Mouse (Mus musculus): Measurements from ENCODE around the gene Smtn. TPM values are rescaled to one million over a fixed set of nuclear protein-coding genes. Genes with fewer than 3 reads are reported as not detected.

Gene Smtn
- polyA plus RNA-seq, 1 experiment = 14.6 TPM

- Histone ChIP-seq H3K27me3 (ENCODE audit: control insufficient read depth, insufficient read depth, low read length) (peaks cover 6% of the 10 kb centered on the region), H3K4me3 (ENCODE audit: extremely low read depth, insufficient read depth, insufficient read length) (no peak overlapping the region), H3K36me3 (ENCODE audit: control insufficient read depth, insufficient read depth, low read length) (no peaks in the 10 kb centered on the region), H3K4me1 (ENCODE audit: control insufficient read depth, insufficient read depth, insufficient read length) (peaks cover 4% of the 10 kb centered on the region; the same call in 1 of the 2 replicates), H3K27ac (ENCODE audit: insufficient read depth, low read length) (no peak overlapping the region)
- DNase-seq (ENCODE audit: low read depth in 1 of 2, low spot score in 2 of 2) = no peak
- TF ChIP-seq CTCF (IDR thresholded peaks at IDR 0.05; ENCODE audit: extremely low read depth, insufficient read depth, insufficient read length, insufficient replicate concordance) (no peak), POLR2A (IDR thresholded peaks at IDR 0.05; ENCODE audit: low read depth, low read length) (no peak)
- WGBS = 91% methylated on average over 6 of the region's 6 CpGs
Measured at GRCm38 (mm10) chr11:3513291-3513690, 27.1 kb downstream of the Smtn start.

GRCm38 (mm10) chr11:3510321-3510720 is 30.1 kb downstream of the Smtn start:
- no peak overlapping the region for H3K4me3 ChIP-seq (ENCODE audit: extremely low read depth, insufficient read depth, insufficient read length)
- H3K4me1 ChIP-seq (ENCODE audit: control insufficient read depth, insufficient read depth, insufficient read length) = no peaks in the 10 kb centered on the region
- H3K27ac ChIP-seq (ENCODE audit: insufficient read depth, low read length) = no peak overlapping the region
- no peaks in the 10 kb centered on the region for H3K27me3 ChIP-seq (ENCODE audit: control insufficient read depth, insufficient read depth, low read length)
- H3K36me3 ChIP-seq (ENCODE audit: control insufficient read depth, insufficient read depth, low read length) = no peaks in the 10 kb centered on the region
- no peak for DNase-seq (ENCODE audit: low read depth in 1 of 2, low spot score in 2 of 2)
- TF ChIP-seq CTCF (IDR thresholded peaks at IDR 0.05; ENCODE audit: extremely low read depth, insufficient read depth, insufficient read length, insufficient replicate concordance) = no peak
- TF ChIP-seq POLR2A (IDR thresholded peaks at IDR 0.05; ENCODE audit: low read depth, low read length) = no peak
- 14% methylated on average over 2 of the region's 2 CpGs for WGBS

- H3K27me3 ChIP-seq (ENCODE audit: control insufficient read depth, insufficient read depth, low read length) = no peaks in the 10 kb centered on the region
- DNase-seq (ENCODE audit: low read depth in 1 of 2, low spot score in 2 of 2) = no peak
- no peaks in the 10 kb centered on the region for H3K4me1 ChIP-seq (ENCODE audit: control insufficient read depth, insufficient read depth, insufficient read length)
- 68% methylated on average over 8 of the region's 8 CpGs for whole genome bisulfite sequencing
- no peak overlapping the region for H3K4me3 ChIP-seq (ENCODE audit: extremely low read depth, insufficient read depth, insufficient read length)
- no peak overlapping the region for H3K27ac ChIP-seq (ENCODE audit: insufficient read depth, low read length)
- H3K36me3 ChIP-seq (ENCODE audit: control insufficient read depth, insufficient read depth, low read length) = no peaks in the 10 kb centered on the region
- TF ChIP-seq CTCF (IDR thresholded peaks at IDR 0.05; ENCODE audit: extremely low read depth, insufficient read depth, insufficient read length, insufficient replicate concordance) (no peak), POLR2A (IDR thresholded peaks at IDR 0.05; ENCODE audit: low read depth, low read length) (no peak)
Measured at GRCm38 (mm10) chr11:3509181-3510085, 31.0 kb downstream of the Smtn start.

GRCm38 (mm10) chr11:3508226-3508625 is 32.2 kb downstream of the Smtn start:
- Histone ChIP-seq H3K27ac (ENCODE audit: insufficient read depth, low read length) (no peak overlapping the region), H3K4me1 (ENCODE audit: control insufficient read depth, insufficient read depth, insufficient read length) (no peaks in the 10 kb centered on the region), H3K4me3 (ENCODE audit: extremely low read depth, insufficient read depth, insufficient read length) (no peak overlapping the region), H3K27me3 (ENCODE audit: control insufficient read depth, insufficient read depth, low read length) (no peaks in the 10 kb centered on the region), H3K36me3 (ENCODE audit: control insufficient read depth, insufficient read depth, low read length) (no peaks in the 10 kb centered on the region)
- no peak for DNase-seq (ENCODE audit: low read depth in 1 of 2, low spot score in 2 of 2)
- WGBS = 37% methylated on average over 7 of the region's 7 CpGs
- no peak for TF ChIP-seq CTCF (IDR thresholded peaks at IDR 0.05; ENCODE audit: extremely low read depth, insufficient read depth, insufficient read length, insufficient replicate concordance)
- TF ChIP-seq POLR2A (IDR thresholded peaks at IDR 0.05; ENCODE audit: low read depth, low read length) = no peak

- TF ChIP-seq POLR2A (IDR thresholded peaks at IDR 0.05; ENCODE audit: low read depth, low read length) (no peak), CTCF (IDR thresholded peaks at IDR 0.05; ENCODE audit: extremely low read depth, insufficient read depth, insufficient read length, insufficient replicate concordance) (no peak)
- DNase-seq (ENCODE audit: low read depth in 1 of 2, low spot score in 2 of 2) = no peak
- WGBS = 76% methylated on average over 11 of the region's 11 CpGs
- Histone ChIP-seq H3K4me3 (ENCODE audit: extremely low read depth, insufficient read depth, insufficient read length) (no peak overlapping the region), H3K27me3 (ENCODE audit: control insufficient read depth, insufficient read depth, low read length) (no peaks in the 10 kb centered on the region), H3K36me3 (ENCODE audit: control insufficient read depth, insufficient read depth, low read length) (no peaks in the 10 kb centered on the region), H3K27ac (ENCODE audit: insufficient read depth, low read length) (no peak overlapping the region), H3K4me1 (ENCODE audit: control insufficient read depth, insufficient read depth, insufficient read length) (no peaks in the 10 kb centered on the region)
Measured at GRCm38 (mm10) chr11:3503755-3504693, 36.4 kb downstream of the Smtn start.

- Histone ChIP-seq H3K4me1 (ENCODE audit: control insufficient read depth, insufficient read depth, insufficient read length) (no peaks in the 10 kb centered on the region), H3K27me3 (ENCODE audit: control insufficient read depth, insufficient read depth, low read length) (no peaks in the 10 kb centered on the region), H3K4me3 (ENCODE audit: extremely low read depth, insufficient read depth, insufficient read length) (no peak overlapping the region), H3K36me3 (ENCODE audit: control insufficient read depth, insufficient read depth, low read length) (no peaks in the 10 kb centered on the region), H3K27ac (ENCODE audit: insufficient read depth, low read length) (no peak overlapping the region)
- DNase-seq (ENCODE audit: low read depth in 1 of 2, low spot score in 2 of 2) = no peak
- no peak for TF ChIP-seq CTCF (IDR thresholded peaks at IDR 0.05; ENCODE audit: extremely low read depth, insufficient read depth, insufficient read length, insufficient replicate concordance)
- TF ChIP-seq POLR2A (IDR thresholded peaks at IDR 0.05; ENCODE audit: low read depth, low read length) = no peak
- 85% methylated on average over 18 of the region's 18 CpGs for WGBS
Measured at GRCm38 (mm10) chr11:3502459-3503072, 37.8 kb downstream of the Smtn start.
